24 mouse cellular contexts compared by ENCODE assay signal in genomic region chr8:105677891-105678290, GRCm38 (mm10). TPM values are rescaled to one million over a fixed set of nuclear protein-coding genes. Genes with fewer than 3 reads are reported as not detected.
A peak's percentile ranks its signal among the peaks of the same experiment; 100 is the strongest.
DNase-seq lines count a peak whose midpoint lies in the region; ATAC-seq and TF ChIP-seq lines count a peak whose summit lies in the region.
"Had no signal": no experiment of that assay in that cellular context is flagged by ENCODE, and none has a peak within 500 bp of the region (broad histone marks: within the 10 kb centered on the region; RNA-seq: fewer than 3 reads in every experiment).

No protein-coding gene starts in this region.

- no peak overlapping the region for H3K4me2 ChIP-seq in intestine, postnatal 0 days (replicated peaks; ENCODE audit: low read depth)
- no peak overlapping the region for H3K4me2 ChIP-seq in intestine, embryonic 16.5 days (ENCODE audit: low read depth, low read length)
- no peak overlapping the region for H3K4me2 ChIP-seq in lung, postnatal 0 days (replicated peaks; ENCODE audit: low read depth, low read length)
- H3K4me2 ChIP-seq: embryonic facial prominence, embryonic 15.5 days; midbrain, embryonic 11.5 days; neural tube, embryonic 12.5 days had no signal

- H3K36me3 ChIP-seq in intestine, postnatal 0 days (ENCODE audit: control insufficient read depth, insufficient read depth): peaks cover 70% of the 10 kb centered on the region
- peaks cover 27% of the 10 kb centered on the region for H3K36me3 ChIP-seq in intestine, embryonic 16.5 days (ENCODE audit: control insufficient read depth, insufficient read depth, low read length)
- peaks cover 67% of the 10 kb centered on the region for H3K36me3 ChIP-seq in lung, postnatal 0 days (ENCODE audit: insufficient read depth, low read length)

- peak; percentile 5; the same call in 1 of the 2 replicates for TF ChIP-seq CTCF in cerebellum, adult 2 months (IDR thresholded peaks at IDR 0.05; ENCODE audit: borderline replicate concordance, insufficient read depth, low read depth, low read length)
- TF ChIP-seq CTCF in intestine, postnatal 0 days (IDR thresholded peaks at IDR 0.05; ENCODE audit: low read depth): peak; percentile 40
- peak; percentile 38 for TF ChIP-seq CTCF in lung, postnatal 0 days (IDR thresholded peaks at IDR 0.05)

- DNase-seq in cerebellum, adult 2 months: no peak
- no peak for DNase-seq in cerebellum, postnatal 10 days
- no peak for DNase-seq in lung, postnatal 0 days (ENCODE audit: low spot score)
- DNase-seq in lung, postnatal 36 days: no peak
- no peak for DNase-seq in thymus, postnatal 10 days (ENCODE audit: low spot score in 2 of 2)
- DNase-seq: adrenal gland, postnatal 25 days; cerebellum, adult 11-12 months; cerebellum, postnatal 36 days; gastrocnemius, postnatal 14 days; kidney, adult 9 months; kidney, postnatal 36 days; layer of hippocampus, adult 9-11 months; lung, adult 18-20 months; right cerebral cortex, postnatal 4 days; thymus, postnatal 25 days had no signal

- H3K27ac ChIP-seq in cerebellum, adult 2 months (ENCODE audit: insufficient read depth, low read length): no peak overlapping the region
- no peak overlapping the region for H3K27ac ChIP-seq in intestine, postnatal 0 days (ENCODE audit: low read depth, low read length)
- H3K27ac ChIP-seq in intestine, embryonic 16.5 days (ENCODE audit: low read length): no peak overlapping the region
- no peak overlapping the region for H3K27ac ChIP-seq in lung, postnatal 0 days (ENCODE audit: low read length)
- H3K27ac ChIP-seq: embryonic facial prominence, embryonic 15.5 days; hindbrain, embryonic 10.5 days; macrophage; neural tube, embryonic 12.5 days had no signal

- H3K27me3 ChIP-seq in cerebellum, adult 2 months (ENCODE audit: control insufficient read depth, insufficient read depth, low read length): no peaks in the 10 kb centered on the region; the same call in 1 of the 2 replicates
- no peaks in the 10 kb centered on the region for H3K27me3 ChIP-seq in intestine, postnatal 0 days (replicated peaks; ENCODE audit: control insufficient read depth, insufficient read depth, low read length)
- no peaks in the 10 kb centered on the region for H3K27me3 ChIP-seq in intestine, embryonic 16.5 days (replicated peaks; ENCODE audit: control insufficient read depth, insufficient read depth, low read length)
- no peaks in the 10 kb centered on the region for H3K27me3 ChIP-seq in lung, postnatal 0 days (replicated peaks; ENCODE audit: insufficient read depth, low read length)
- H3K27me3 ChIP-seq: embryonic facial prominence, embryonic 15.5 days; neural tube, embryonic 12.5 days had no signal

- H3K4me3 ChIP-seq in cerebellum, adult 2 months (replicated peaks; ENCODE audit: insufficient read depth, low read depth, low read length): no peak overlapping the region
- no peak overlapping the region for H3K4me3 ChIP-seq in intestine, postnatal 0 days (ENCODE audit: low read depth, low read length)
- H3K4me3 ChIP-seq in intestine, embryonic 16.5 days (ENCODE audit: low read length): no peak overlapping the region
- H3K4me3 ChIP-seq in lung, postnatal 0 days (ENCODE audit: low read depth, low read length): no peak overlapping the region
- H3K4me3 ChIP-seq: embryonic facial prominence, embryonic 15.5 days; hindbrain, embryonic 10.5 days; neural tube, embryonic 12.5 days had no signal

- 80% methylated on average over 1 of the region's 1 CpGs for WGBS in cerebellum, adult 2 months
- 73% methylated on average over 1 of the region's 1 CpGs for WGBS in intestine, postnatal 0 days
- 72% methylated on average over 1 of the region's 1 CpGs for WGBS in intestine, embryonic 16.5 days
- WGBS in lung, postnatal 0 days: 79% methylated on average over 1 of the region's 1 CpGs

- H3K9ac ChIP-seq in intestine, postnatal 0 days (ENCODE audit: low read depth, low read length): no peak overlapping the region
- H3K9ac ChIP-seq in intestine, embryonic 16.5 days (ENCODE audit: low read depth, low read length): no peak overlapping the region
- no peak overlapping the region for H3K9ac ChIP-seq in lung, postnatal 0 days (replicated peaks; ENCODE audit: low read depth)
- H3K9ac ChIP-seq: embryonic facial prominence, embryonic 15.5 days; neural tube, embryonic 12.5 days had no signal

- TF ChIP-seq EP300 in lung, postnatal 0 days (IDR thresholded peaks at IDR 0.05): no peak

- H3K4me1 ChIP-seq in cerebellum, adult 2 months (ENCODE audit: control insufficient read depth, insufficient read depth, low read length): no peaks in the 10 kb centered on the region
- H3K4me1 ChIP-seq in intestine, postnatal 0 days (replicated peaks; ENCODE audit: control insufficient read depth, insufficient read depth, low read length): no peaks in the 10 kb centered on the region
- no peaks in the 10 kb centered on the region for H3K4me1 ChIP-seq in intestine, embryonic 16.5 days (ENCODE audit: control insufficient read depth, insufficient read depth, low read length)
- H3K4me1 ChIP-seq in lung, postnatal 0 days (ENCODE audit: insufficient read depth, low read depth, low read length): no peaks in the 10 kb centered on the region
- H3K4me1 ChIP-seq: embryonic facial prominence, embryonic 15.5 days; hindbrain, embryonic 10.5 days; neural tube, embryonic 12.5 days had no signal

- no peak for TF ChIP-seq POLR2A in cerebellum, adult 2 months (IDR thresholded peaks at IDR 0.05; ENCODE audit: borderline replicate concordance, insufficient read depth, low read length)

- no peak for ATAC-seq in intestine, postnatal 0 days
- no peak for ATAC-seq in intestine, embryonic 16.5 days
- ATAC-seq in lung, postnatal 0 days: no peak
- no peak for ATAC-seq in megakaryocyte, adult 5-6 weeks (ENCODE audit: poor library complexity, severe bottlenecking)

- no peaks in the 10 kb centered on the region for H3K9me3 ChIP-seq in intestine, postnatal 0 days (ENCODE audit: control insufficient read depth)
- H3K9me3 ChIP-seq in intestine, embryonic 16.5 days (ENCODE audit: control insufficient read depth, low read length): no peaks in the 10 kb centered on the region
- no peaks in the 10 kb centered on the region for H3K9me3 ChIP-seq in lung, postnatal 0 days (ENCODE audit: low read length)
- H3K9me3 ChIP-seq: embryonic facial prominence, embryonic 15.5 days; hindbrain, embryonic 10.5 days; neural tube, embryonic 12.5 days had no signal

RNA-seq across cellular contexts. Expression of gene Carmil2, which starts 8.2 kb away (rescaled TPM):
- 69.8 and 72.1 TPM in 2 replicates for polyA plus RNA-seq in cerebellum, adult 2 months (2012; rRNA removed)
- 0.73 and 0.77 TPM in 2 replicates for polyA plus RNA-seq in intestine, postnatal 0 days (2015; fragmentation: Nextera tagmentation; extraction: Ambion mirVana)
- polyA plus RNA-seq in intestine, embryonic 16.5 days (2015; fragmentation: Nextera tagmentation; extraction: Ambion mirVana): 0.64 and 0.79 TPM in 2 replicates
- 0.26 and 0.35 TPM in 2 replicates for polyA plus RNA-seq in lung, postnatal 0 days (2015; fragmentation: Nextera tagmentation; extraction: Ambion mirVana)
- total RNA-seq in megakaryocyte, adult 5-6 weeks (2015): 0.67 and 1.6 TPM in 2 replicates
- 0.70 and 1.3 TPM in 2 replicates for total RNA-seq in megakaryocyte, adult 5-6 weeks (2017)
- polyA plus RNA-seq: macrophage had no signal

RNA-seq across cellular contexts. Expression of gene Acd, which starts 23.0 kb away (rescaled TPM):
- 56.3 and 56.8 TPM in 2 replicates for polyA plus RNA-seq in cerebellum, adult 2 months (2012; rRNA removed)
- polyA plus RNA-seq in intestine, postnatal 0 days (2015; fragmentation: Nextera tagmentation; extraction: Ambion mirVana): 35.4 and 35.5 TPM in 2 replicates
- polyA plus RNA-seq in intestine, embryonic 16.5 days (2015; fragmentation: Nextera tagmentation; extraction: Ambion mirVana): 53.0 and 55.0 TPM in 2 replicates
- polyA plus RNA-seq in lung, postnatal 0 days (2015; fragmentation: Nextera tagmentation; extraction: Ambion mirVana): 40.5 and 45.8 TPM in 2 replicates
- total RNA-seq in megakaryocyte, adult 5-6 weeks (2015): 20.4 and 28.0 TPM in 2 replicates
- 10.6 and 12.3 TPM in 2 replicates for total RNA-seq in megakaryocyte, adult 5-6 weeks (2017)

RNA-seq across cellular contexts. Expression of gene Pard6a, which starts 23.1 kb away (rescaled TPM):
- 128 and 137 TPM in 2 replicates for polyA plus RNA-seq in cerebellum, adult 2 months (2012; rRNA removed)
- polyA plus RNA-seq in intestine, postnatal 0 days (2015; fragmentation: Nextera tagmentation; extraction: Ambion mirVana): 8.8 and 9.7 TPM in 2 replicates
- polyA plus RNA-seq in intestine, embryonic 16.5 days (2015; fragmentation: Nextera tagmentation; extraction: Ambion mirVana): 12.0 and 12.6 TPM in 2 replicates
- polyA plus RNA-seq in lung, postnatal 0 days (2015; fragmentation: Nextera tagmentation; extraction: Ambion mirVana): 14.8 and 16.6 TPM in 2 replicates
- total RNA-seq in megakaryocyte, adult 5-6 weeks (2015): 6.6 and 7.7 TPM in 2 replicates
- 9.1 and 22.2 TPM in 2 replicates for total RNA-seq in megakaryocyte, adult 5-6 weeks (2017)

RNA-seq across cellular contexts. Expression of gene 4933405L10Rik, which starts 29.6 kb away (rescaled TPM):
- polyA plus RNA-seq in cerebellum, adult 2 months (2012; rRNA removed): 0.51 TPM in 2 replicates
- not detected in 2 replicates for polyA plus RNA-seq in intestine, postnatal 0 days (2015; fragmentation: Nextera tagmentation; extraction: Ambion mirVana)
- polyA plus RNA-seq in intestine, embryonic 16.5 days (2015; fragmentation: Nextera tagmentation; extraction: Ambion mirVana): not detected in 2 replicates
- not detected in 2 replicates for polyA plus RNA-seq in lung, postnatal 0 days (2015; fragmentation: Nextera tagmentation; extraction: Ambion mirVana)
- not detected in 2 replicates for total RNA-seq in megakaryocyte, adult 5-6 weeks (2015)
- total RNA-seq in megakaryocyte, adult 5-6 weeks (2017): not detected in 2 replicates
- total RNA-seq: adrenal gland, postnatal 25 days; gastrocnemius, postnatal 14 days had no signal
- polyA plus RNA-seq: heart, postnatal 0 days; macrophage; midbrain, embryonic 11.5 days; neural tube, embryonic 12.5 days had no signal

RNA-seq across cellular contexts. Expression of gene Enkd1, which starts 30.1 kb away (rescaled TPM):
- polyA plus RNA-seq in cerebellum, adult 2 months (2012; rRNA removed): 15.3 and 17.4 TPM in 2 replicates
- polyA plus RNA-seq in intestine, postnatal 0 days (2015; fragmentation: Nextera tagmentation; extraction: Ambion mirVana): 3.8 and 3.9 TPM in 2 replicates
- polyA plus RNA-seq in intestine, embryonic 16.5 days (2015; fragmentation: Nextera tagmentation; extraction: Ambion mirVana): 11.2 and 13.6 TPM in 2 replicates
- 8.2 and 8.7 TPM in 2 replicates for polyA plus RNA-seq in lung, postnatal 0 days (2015; fragmentation: Nextera tagmentation; extraction: Ambion mirVana)
- 5.9 and 7.5 TPM in 2 replicates for total RNA-seq in megakaryocyte, adult 5-6 weeks (2015)
- total RNA-seq in megakaryocyte, adult 5-6 weeks (2017): 5.3 and 5.6 TPM in 2 replicates

Comparison
In these comparisons a context has a peak if more than half of its experiments do, and no peak if none do; other contexts are left out.
1. RNA of gene Carmil2, which starts 8.2 kb away (polyA plus RNA-seq): 69.8 to 72.1 TPM in cerebellum, adult 2 months; 0.64 to 0.79 TPM in intestine, embryonic 16.5 days, 0.73 to 0.77 TPM in intestine, postnatal 0 days and 0.26 to 0.35 TPM in lung, postnatal 0 days; every median in the first group is over 10 times any median in the second.
2. Peak in every context shown above with its lines, with median percentiles within 50 percentile points of each other: CTCF ChIP-seq.